Mouse (Mus musculus) kidney, embryonic 15.5 days (tissue): Measurements from ENCODE around the gene Hacl1. TPM values are rescaled to one million over a fixed set of nuclear protein-coding genes. Genes with fewer than 3 reads are reported as not detected.

Source experiments
- ATAC-seq: fragments of 200-750 bp; cut with Nextera tagmentation; replicated peaks from 2 replicates; pipeline ENCODE4 v1.8.0; 2017; ENCODE audit warnings: moderate TSS enrichment; ENCODE audit not compliant: low FRiP score
- H3K27ac ChIP-seq: fragments of 300-500 bp; sonication (generic); 2 replicates; pipeline ENCODE4 v1.5.1; 2015; ENCODE audit warnings: mild to moderate bottlenecking, inconsistent platforms
- H3K27me3 ChIP-seq: fragments of 300-500 bp; sonication (generic); 2 replicates; pipeline ENCODE4 v1.6.1; 2015; ENCODE audit warnings: inconsistent platforms
- H3K36me3 ChIP-seq: fragments of 300-500 bp; sonication (generic); 2 replicates; pipeline ENCODE4 v1.6.1; 2015; ENCODE audit warnings: inconsistent platforms
- H3K4me1 ChIP-seq: fragments of 300-500 bp; sonication (generic); 2 replicates; pipeline ENCODE4 v1.6.1; 2015; ENCODE audit warnings: inconsistent platforms
- H3K4me2 ChIP-seq: fragments of 300-500 bp; sonication (generic); 2 replicates; pipeline ENCODE4 v1.6.1; 2015; ENCODE audit warnings: moderate library complexity, mild to moderate bottlenecking, inconsistent platforms
- H3K4me3 ChIP-seq: fragments of 300-500 bp; sonication (generic); replicated peaks from 2 replicates; pipeline ENCODE4 v1.5.1; 2015; ENCODE audit warnings: mild to moderate bottlenecking, inconsistent platforms
- H3K9ac ChIP-seq: fragments of 300-500 bp; sonication (generic); 2 replicates; pipeline ENCODE4 v1.6.1; 2015; ENCODE audit warnings: mild to moderate bottlenecking, inconsistent platforms
- H3K9me3 ChIP-seq: fragments of 300-500 bp; sonication (generic); replicated peaks from 2 replicates; pipeline ENCODE4 v1.6.1; 2016; ENCODE audit warnings: inconsistent platforms
- WGBS: fragments of 180-500 bp; shearing (Covaris S2); methylation state at CpG from one replicate; pipeline ENCODE4 v1.1.7; 2015; ENCODE audit warnings: mixed read lengths; 5-methylcytosine and 5-hydroxymethylcytosine counted together
- polyA plus RNA-seq: library from polyadenylated mRNA; unstranded; fragments of >200 nt; fragmentation: Nextera tagmentation; extraction: Ambion mirVana; gene quantifications from 2 replicates; pipeline ENCODE4 v1.2.1, GENCODE M21; 2015

Hacl1 gene
- polyA plus RNA-seq = 20.3 and 24.4 TPM in 2 replicates

- peak within 1 kb of the TSS; percentile 96 for H3K27ac ChIP-seq
- H3K9me3 ChIP-seq = no peaks in the 10 kb centered on the region
- H3K27me3 ChIP-seq = no peaks in the 10 kb centered on the region
- peak within 1 kb of the TSS; percentile 64 for H3K9ac ChIP-seq
- H3K4me3 ChIP-seq = peak within 1 kb of the TSS; percentile 84
- peak; percentile 98 for ATAC-seq
- no peaks in the 10 kb centered on the region for H3K36me3 ChIP-seq
- peak within 1 kb of the TSS; percentile 95 for H3K4me2 ChIP-seq
- WGBS = under 1% methylated on average over 30 of the region's 30 CpGs
- peaks cover 15% of the 10 kb centered on the region for H3K4me1 ChIP-seq
Observed at GRCm38 (mm10) chr14:31640890-31641505, at the start of gene Hacl1, which contains the start of gene Btd. Gene Hacl1 (minus strand): TSS chr14:31641286. Gene Btd (plus strand): TSS chr14:31641028.

DNA sequence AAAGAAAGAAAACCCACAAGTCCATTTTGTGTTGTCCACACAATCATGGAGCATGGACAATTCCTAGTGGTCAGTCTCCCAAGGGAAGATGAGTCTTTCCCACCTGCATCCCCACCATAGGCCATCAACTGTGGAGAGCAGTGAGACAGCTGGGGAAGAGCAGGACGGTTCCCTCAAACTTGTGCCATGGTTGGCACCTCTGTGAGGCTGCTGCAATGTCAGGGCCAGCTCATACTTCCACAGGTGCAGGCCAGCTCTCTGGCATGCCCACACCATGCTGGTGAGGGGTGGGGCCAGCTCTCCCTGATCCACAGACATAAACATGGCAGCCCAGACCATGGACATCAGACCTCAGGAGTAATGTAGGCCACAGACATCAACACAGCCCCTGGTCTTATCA lies 45.1 kb upstream of the Hacl1 start:
- no peak overlapping the region for H3K27ac ChIP-seq
- H3K27me3 ChIP-seq = no peaks in the 10 kb centered on the region
- WGBS = 100% methylated on average over 1 of the region's 1 CpGs
- no peak overlapping the region for H3K4me3 ChIP-seq
- ATAC-seq = no peak
- H3K36me3 ChIP-seq = no peaks in the 10 kb centered on the region
- no peaks in the 10 kb centered on the region for H3K9me3 ChIP-seq
- no peak overlapping the region for H3K4me2 ChIP-seq
- peaks cover 10% of the 10 kb centered on the region; the same call in 1 of the 2 replicates for H3K4me1 ChIP-seq
- H3K9ac ChIP-seq = no peak overlapping the region

DNA sequence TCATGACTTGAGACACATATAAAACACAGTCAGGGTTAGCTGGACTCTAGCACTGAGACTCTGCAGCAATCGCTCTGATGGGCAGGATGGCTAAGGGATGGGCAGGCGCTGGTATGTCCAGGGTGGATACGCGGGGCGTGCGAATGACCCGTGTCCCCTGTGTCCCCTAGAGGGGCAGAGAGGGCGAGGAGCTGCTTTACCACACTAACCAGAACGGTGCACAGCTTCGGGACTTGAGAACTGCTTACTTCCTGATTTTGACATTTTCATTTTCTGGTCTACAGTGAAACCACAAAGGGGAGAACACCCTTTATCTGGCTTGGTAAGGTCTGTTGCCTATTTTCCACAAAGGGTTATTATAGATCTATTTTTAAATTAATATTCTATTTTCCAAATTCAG lies 44.6 kb upstream of the Hacl1 start:
- Histone ChIP-seq H3K27ac (no peak overlapping the region), H3K27me3 (no peaks in the 10 kb centered on the region), H3K36me3 (no peaks in the 10 kb centered on the region), H3K9ac (no peak overlapping the region), H3K9me3 (no peaks in the 10 kb centered on the region), H3K4me1 (peaks cover 10% of the 10 kb centered on the region; the same call in 1 of the 2 replicates), H3K4me3 (no peak overlapping the region), H3K4me2 (no peak overlapping the region)
- ATAC-seq = no peak
- WGBS = 84% methylated on average over 10 of the region's 10 CpGs

- no peak overlapping the region for H3K4me2 ChIP-seq
- H3K9me3 ChIP-seq = no peaks in the 10 kb centered on the region
- H3K4me1 ChIP-seq = peaks cover 10% of the 10 kb centered on the region; the same call in 1 of the 2 replicates
- H3K36me3 ChIP-seq = no peaks in the 10 kb centered on the region
- no peak overlapping the region for H3K4me3 ChIP-seq
- no peak for ATAC-seq
- no peak overlapping the region for H3K27ac ChIP-seq
- no peak overlapping the region for H3K9ac ChIP-seq
- H3K27me3 ChIP-seq = no peaks in the 10 kb centered on the region
- 66% methylated on average over 7 of the region's 7 CpGs for WGBS
Observed at GRCm38 (mm10) chr14:31684343-31685040, 43.4 kb upstream of the Hacl1 start.

- no peak overlapping the region for H3K4me3 ChIP-seq
- H3K4me2 ChIP-seq = no peak overlapping the region
- no peaks in the 10 kb centered on the region for H3K27me3 ChIP-seq
- no peaks in the 10 kb centered on the region for H3K36me3 ChIP-seq
- no peak overlapping the region for H3K27ac ChIP-seq
- ATAC-seq = 0 out of 2 replicates have a peak, but pooled peaks have one; percentile 40
- H3K9ac ChIP-seq = no peak overlapping the region
- 75% methylated on average over 2 of the region's 2 CpGs for WGBS
- H3K4me1 ChIP-seq = peaks cover 10% of the 10 kb centered on the region; the same call in 1 of the 2 replicates
- no peaks in the 10 kb centered on the region for H3K9me3 ChIP-seq
Observed at GRCm38 (mm10) chr14:31683610-31684009, 42.5 kb upstream of the Hacl1 start.

DNA sequence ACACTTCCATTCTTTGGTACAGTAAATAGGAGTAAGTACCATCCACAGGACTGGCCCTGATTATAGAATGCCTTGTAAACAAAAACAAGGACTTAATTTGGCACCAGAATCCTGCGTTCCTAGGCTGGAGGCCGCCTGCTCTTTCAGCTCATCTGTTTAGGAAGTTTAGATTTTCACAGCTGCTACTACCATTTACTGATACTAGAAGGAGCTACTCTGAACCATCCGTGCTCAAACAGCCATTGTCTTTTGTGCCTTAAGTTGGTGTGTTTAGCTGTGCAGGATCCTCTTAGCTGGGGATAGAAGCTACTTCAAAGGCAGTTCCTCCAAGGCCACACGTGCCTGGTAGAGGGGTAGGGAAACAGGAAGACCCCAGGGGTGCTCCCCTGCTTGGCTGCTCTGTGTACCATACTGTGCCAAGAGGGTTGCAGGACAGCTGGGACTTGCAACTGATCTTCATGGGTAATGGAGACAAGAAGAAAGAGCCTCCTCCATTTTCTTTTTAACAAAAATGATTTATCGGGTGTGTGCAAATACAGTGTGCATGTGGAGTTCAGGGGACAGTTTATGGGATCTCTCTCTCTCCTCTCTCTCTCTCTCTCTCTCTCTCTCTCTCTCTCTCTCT lies 41.0 kb upstream of the Hacl1 start:
- Histone ChIP-seq H3K4me2 (no peak overlapping the region), H3K4me3 (no peak overlapping the region), H3K4me1 (peaks cover 10% of the 10 kb centered on the region; the same call in 1 of the 2 replicates), H3K36me3 (no peaks in the 10 kb centered on the region), H3K9me3 (no peaks in the 10 kb centered on the region), H3K9ac (no peak overlapping the region), H3K27me3 (no peaks in the 10 kb centered on the region), H3K27ac (no peak overlapping the region)
- ATAC-seq = no peak
- 62% methylated on average over 5 of the region's 5 CpGs for WGBS

DNA sequence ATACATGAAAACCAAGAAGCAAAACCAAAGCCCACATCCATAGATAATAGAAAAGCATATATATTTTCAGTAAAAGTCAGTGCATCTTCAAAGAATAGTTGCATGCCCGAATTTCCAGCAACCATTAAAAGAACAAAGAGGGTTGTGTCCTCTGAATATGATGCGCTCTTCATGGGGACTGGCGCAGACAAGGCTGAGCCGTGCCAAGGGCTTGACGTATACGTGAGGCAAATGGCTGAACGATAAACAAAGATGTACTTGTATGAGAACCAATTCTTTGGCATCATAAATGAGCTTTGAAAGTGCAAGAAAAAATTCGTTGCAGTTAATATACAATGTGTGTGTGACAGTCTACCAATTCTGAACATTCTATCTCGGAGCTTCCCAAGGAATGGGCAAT lies 40.2 kb upstream of the Hacl1 start:
- Histone ChIP-seq H3K4me3 (no peak overlapping the region), H3K36me3 (no peaks in the 10 kb centered on the region), H3K27ac (no peak overlapping the region), H3K4me1 (peaks cover 10% of the 10 kb centered on the region; the same call in 1 of the 2 replicates), H3K27me3 (no peaks in the 10 kb centered on the region), H3K9ac (no peak overlapping the region), H3K4me2 (no peak overlapping the region), H3K9me3 (no peaks in the 10 kb centered on the region)
- WGBS = 86% methylated on average over 9 of the region's 9 CpGs
- no peak for ATAC-seq

GRCm38 (mm10) chr14:31680656-31681055 lies 39.6 kb upstream of the Hacl1 start:
- Histone ChIP-seq H3K36me3 (no peaks in the 10 kb centered on the region), H3K4me1 (peaks cover 10% of the 10 kb centered on the region; the same call in 1 of the 2 replicates), H3K27me3 (no peaks in the 10 kb centered on the region), H3K27ac (no peak overlapping the region), H3K4me3 (no peak overlapping the region), H3K4me2 (no peak overlapping the region), H3K9me3 (no peaks in the 10 kb centered on the region), H3K9ac (no peak overlapping the region)
- 89% methylated on average over 3 of the region's 3 CpGs for WGBS
- no peak for ATAC-seq

DNA sequence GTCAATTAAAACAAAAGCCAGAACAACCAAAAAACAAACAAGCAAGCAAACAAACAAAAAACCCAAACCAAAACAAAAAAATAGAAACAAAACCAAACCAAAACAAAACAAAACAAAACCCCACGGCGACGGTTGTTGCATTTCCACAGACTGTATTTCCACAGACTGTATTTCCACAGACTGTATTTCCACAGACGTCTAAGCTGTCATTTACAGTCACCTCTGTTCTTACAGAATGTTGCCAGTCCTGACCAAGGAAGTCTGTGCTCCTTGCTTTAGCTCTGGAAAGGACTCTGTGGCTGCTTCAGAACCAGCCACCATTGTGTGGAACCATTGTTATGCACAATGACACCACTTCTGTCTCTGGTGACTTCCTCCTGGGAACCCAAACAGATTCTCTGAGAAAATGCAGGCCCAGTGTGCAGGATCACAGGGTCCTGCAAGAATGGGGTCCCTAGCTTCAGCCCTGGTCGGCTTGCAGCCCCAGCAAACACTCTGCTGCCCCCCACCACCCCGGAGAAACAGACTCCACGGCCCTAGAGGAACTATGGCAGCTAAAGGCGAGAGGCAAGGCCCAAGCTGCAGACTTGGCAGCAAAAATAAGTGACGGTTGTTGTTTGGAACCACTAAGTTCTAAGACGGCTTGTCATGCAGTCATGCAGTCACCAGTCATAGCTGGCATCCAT lies 30.7 kb upstream of the Hacl1 start:
- H3K27me3 ChIP-seq = no peaks in the 10 kb centered on the region

GRCm38 (mm10) chr14:31669642-31670490 lies 28.8 kb upstream of the Hacl1 start:
- no peak; the same call in 1 of the 2 replicates for ATAC-seq
- Histone ChIP-seq H3K27ac (peak overlapping the region; percentile 48), H3K4me1 (peaks cover 9% of the 10 kb centered on the region), H3K27me3 (no peaks in the 10 kb centered on the region), H3K4me3 (no peak overlapping the region), H3K9me3 (no peaks in the 10 kb centered on the region), H3K4me2 (no peak overlapping the region), H3K9ac (no peak overlapping the region), H3K36me3 (peaks cover 20% of the 10 kb centered on the region)
- WGBS = 76% methylated on average over 15 of the region's 15 CpGs

More for the DNA sequence above, 30.7 kb upstream of the Hacl1 start:
- Histone ChIP-seq H3K4me2 (no peak overlapping the region), H3K36me3 (peaks cover 13% of the 10 kb centered on the region), H3K4me1 (0 out of 2 replicates have a peak, but pooled peaks cover 5% of the 10 kb centered on the region), H3K9me3 (no peaks in the 10 kb centered on the region), H3K27ac (no peak overlapping the region), H3K9ac (no peak overlapping the region), H3K4me3 (no peak overlapping the region)
- WGBS = 67% methylated on average over 10 of the region's 10 CpGs
- no peak for ATAC-seq

DNA sequence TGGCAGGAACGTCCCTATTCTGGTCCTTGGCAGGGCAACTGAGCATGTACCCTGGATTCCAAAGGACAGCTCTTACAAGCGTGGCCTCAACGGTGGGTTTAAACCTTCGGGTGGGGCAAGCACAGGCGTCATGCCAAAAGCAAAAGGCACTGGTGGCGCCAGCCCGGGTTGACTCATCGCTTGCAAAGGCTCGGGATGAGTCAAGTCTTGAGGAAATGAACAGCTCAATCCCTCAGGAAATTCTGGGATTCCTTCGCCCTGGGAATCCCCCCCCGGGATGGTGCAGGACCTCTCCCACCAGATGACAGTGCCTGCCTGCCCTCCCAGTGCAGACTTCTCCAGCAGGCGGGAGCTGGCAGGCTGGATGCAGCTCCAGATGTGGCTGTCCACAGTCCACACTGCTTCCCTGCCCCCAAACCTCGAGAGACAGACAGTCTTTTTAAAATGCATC lies 28.1 kb upstream of the Hacl1 start:
- Histone ChIP-seq H3K36me3 (peaks cover 20% of the 10 kb centered on the region), H3K27me3 (no peaks in the 10 kb centered on the region), H3K4me1 (peaks cover 14% of the 10 kb centered on the region), H3K27ac (peak overlapping the region; percentile 48), H3K9ac (no peak overlapping the region), H3K4me2 (no peak overlapping the region), H3K9me3 (no peaks in the 10 kb centered on the region), H3K4me3 (no peak overlapping the region)
- ATAC-seq = no peak; the same call in 1 of the 2 replicates
- WGBS = 68% methylated on average over 13 of the region's 13 CpGs
